Mouse (Mus musculus) small intestine, adult 2 months (tissue): ENCODE measurements at regions not wholly inside any gene's neighbourhood (a gene's known extent, or its start where the extent isn't known, plus 50 kb on each side); places are given as distances from the start of the nearest gene placed in this dataset.

Experiments used
- CTCF ChIP-seq: fragments of 200-500 bp; IDR thresholded peaks from 2 replicates; pipeline ENCODE4 v1.5.1; 2012; ENCODE audit warnings: low read depth, mild to moderate bottlenecking, control low read depth, inconsistent platforms, low read length, moderate library complexity, mixed read lengths; ENCODE audit not compliant: insufficient replicate concordance, insufficient read length; ENCODE audit errors: extremely low read depth
- POLR2A ChIP-seq: fragments of 200-500 bp; IDR thresholded peaks from 2 replicates; pipeline ENCODE4 v1.6.1; 2012; ENCODE audit warnings: low read depth, mild to moderate bottlenecking, control low read depth, inconsistent platforms, low read length, moderate library complexity

DNA sequence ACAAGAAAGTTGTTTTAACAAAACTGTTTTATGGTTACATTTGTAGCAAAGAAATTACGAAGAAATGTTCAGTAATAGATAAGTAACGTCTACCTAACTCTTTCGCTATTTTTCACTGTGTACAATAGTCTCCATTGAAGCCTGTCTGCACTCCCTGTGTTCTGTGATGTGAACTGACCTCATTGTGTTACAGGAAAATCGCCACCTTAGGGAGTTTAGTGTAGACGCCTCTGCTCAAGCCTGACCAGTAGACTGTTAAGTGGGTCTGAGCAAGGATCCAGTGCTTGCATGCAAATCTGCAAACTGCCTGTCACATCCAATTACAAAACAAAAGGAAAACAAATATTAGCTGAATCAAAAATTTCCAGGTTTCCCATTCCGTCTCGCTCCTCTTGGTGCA lies 85.8 kb upstream of the Speer2 start:
- TF ChIP-seq CTCF (no peak), POLR2A (no peak)
